Mouse (Mus musculus) olfactory bulb, adult 2 months (tissue): ENCODE data around the gene Tshz3.

Experiments
- CTCF ChIP-seq: fragments of 200-500 bp; IDR thresholded peaks from 2 replicates; pipeline ENCODE4 v1.5.1; 2012; ENCODE audit warnings: low read depth, mild to moderate bottlenecking, low read length, moderate library complexity; ENCODE audit not compliant: insufficient read depth
- POLR2A ChIP-seq: fragments of 200-500 bp; IDR thresholded peaks from 2 replicates; pipeline ENCODE4 v1.6.1; 2012; ENCODE audit warnings: mild to moderate bottlenecking, low read depth, low read length, moderate library complexity; ENCODE audit not compliant: insufficient read depth

- no peak for TF ChIP-seq CTCF
- TF ChIP-seq POLR2A = no peak
Measured at GRCm38 (mm10) chr7:36679866-36680458, 18.0 kb upstream of the Tshz3 start.
